Mouse (Mus musculus) midbrain, embryonic 13.5 days (tissue): ENCODE data around the gene Spata31d1b. TPM values are rescaled to one million over a fixed set of nuclear protein-coding genes. Genes with fewer than 3 reads are reported as not detected.

Experiments
- ATAC-seq: fragments of 200-750 bp; cut with Nextera tagmentation; 2 replicates; pipeline ENCODE4 v1.8.0; 2017; ENCODE audit warnings: mild to moderate bottlenecking, moderate TSS enrichment, moderate library complexity
- H3K27ac ChIP-seq: fragments of 300-500 bp; sonication (generic); 2 replicates; pipeline ENCODE4 v1.5.1; 2015; ENCODE audit warnings: inconsistent platforms, mild to moderate bottlenecking, moderate library complexity
- H3K27me3 ChIP-seq: fragments of 300-500 bp; sonication (generic); 2 replicates; pipeline ENCODE4 v1.6.1; 2015; ENCODE audit warnings: mild to moderate bottlenecking, inconsistent platforms
- H3K36me3 ChIP-seq: fragments of 300-500 bp; sonication (generic); 2 replicates; pipeline ENCODE4 v1.6.1; 2015; ENCODE audit warnings: mild to moderate bottlenecking, inconsistent platforms
- H3K4me1 ChIP-seq: fragments of 300-500 bp; sonication (generic); replicated peaks from 2 replicates; pipeline ENCODE4 v1.6.1; 2015; ENCODE audit warnings: inconsistent platforms
- H3K4me2 ChIP-seq: fragments of 300-500 bp; sonication (generic); replicated peaks from 2 replicates; pipeline ENCODE4 v1.6.1; 2015; ENCODE audit warnings: moderate library complexity, mild to moderate bottlenecking, inconsistent platforms
- H3K4me3 ChIP-seq: fragments of 300-500 bp; sonication (generic); replicated peaks from 2 replicates; pipeline ENCODE4 v1.5.1; 2015; ENCODE audit warnings: mild to moderate bottlenecking, inconsistent platforms
- H3K9ac ChIP-seq: fragments of 300-500 bp; sonication (generic); replicated peaks from 2 replicates; pipeline ENCODE4 v1.6.1; 2015; ENCODE audit warnings: mild to moderate bottlenecking, inconsistent platforms
- H3K9me3 ChIP-seq: fragments of 300-500 bp; sonication (generic); 2 replicates; pipeline ENCODE4 v1.6.1; 2016; ENCODE audit warnings: mild to moderate bottlenecking, inconsistent platforms
- WGBS: fragments of 180-500 bp; shearing (Covaris S2); methylation state at CpG from one replicate; pipeline ENCODE4 v1.1.7; 2015; 5-methylcytosine and 5-hydroxymethylcytosine counted together
- polyA plus RNA-seq: library from polyadenylated mRNA; unstranded; fragments of >200 nt; fragmentation: Nextera tagmentation; extraction: Ambion mirVana; gene quantifications from 2 replicates; pipeline ENCODE4 v1.2.1, GENCODE M21; 2015

Spata31d1b gene
- polyA plus RNA-seq, 1 experiment from 2014 or later: not detected

GRCm38 (mm10) chr13:59766786-59767515, 54.9 kb downstream of the Spata31d1b start:
- 85% methylated on average over 11 of the region's 11 CpGs for WGBS
- Histone ChIP-seq H3K9ac (0 out of 2 replicates have a peak overlapping the region, but pooled peaks have one; percentile 2), H3K4me1 (peaks cover 47% of the 10 kb centered on the region), H3K4me3 (no peak overlapping the region), H3K9me3 (no peaks in the 10 kb centered on the region), H3K27me3 (no peaks in the 10 kb centered on the region), H3K27ac (no peak overlapping the region), H3K36me3 (peaks cover 18% of the 10 kb centered on the region), H3K4me2 (peak overlapping the region; percentile 15)
- no peak for ATAC-seq

GRCm38 (mm10) chr13:59768531-59768930, 56.4 kb downstream of the Spata31d1b start:
- Histone ChIP-seq H3K27ac (no peak overlapping the region; the same call in 1 of the 2 replicates), H3K4me2 (peak overlapping the region; percentile 57), H3K36me3 (peaks cover 26% of the 10 kb centered on the region), H3K4me1 (peaks cover 47% of the 10 kb centered on the region), H3K4me3 (peak overlapping the region; percentile 84), H3K9ac (peak overlapping the region; percentile 87), H3K27me3 (no peaks in the 10 kb centered on the region), H3K9me3 (no peaks in the 10 kb centered on the region)
- no peak for ATAC-seq
- 34% methylated on average over 13 of the region's 13 CpGs for WGBS

Other genes starting within 250 kb of the Spata31d1b start
- 43.7 and 51.6 TPM in 2 replicates for gene Agtpbp1, start 127.1 kb upstream of the Spata31d1b start, polyA plus RNA-seq
- 154 and 164 TPM in 2 replicates for gene Naa35, start 127.0 kb upstream of the Spata31d1b start, polyA plus RNA-seq
- 76.2 and 77.0 TPM in 2 replicates for gene Golm1, start 36.5 kb upstream of the Spata31d1b start, polyA plus RNA-seq
- gene 4921517D22Rik, start 18.2 kb upstream of the Spata31d1b start, polyA plus RNA-seq: not detected in 2 replicates
- 0.07 and 0.12 TPM in 2 replicates for gene Spata31d1a, start 2.0 kb upstream of the Spata31d1b start, polyA plus RNA-seq
- not detected in 2 replicates for gene Spata31d1d, start 19.5 kb downstream of the Spata31d1b start, polyA plus RNA-seq
- gene 1700014D04Rik, start 34.5 kb downstream of the Spata31d1b start, polyA plus RNA-seq: 0.07 and 0.26 TPM in 2 replicates
- 143 and 146 TPM in 2 replicates for gene Isca1, start 57.5 kb downstream of the Spata31d1b start, polyA plus RNA-seq
- not detected in 2 replicates for gene Gm49354, start 70.0 kb downstream of the Spata31d1b start, polyA plus RNA-seq
- gene Tut7, start 110.9 kb downstream of the Spata31d1b start, polyA plus RNA-seq: 58.7 and 59.6 TPM in 2 replicates